Mouse (Mus musculus): ENCODE measurements around the gene Sct. TPM values are rescaled to one million over a fixed set of nuclear protein-coding genes. Genes with fewer than 3 reads are reported as not detected.

Sct gene
- total and polyA plus RNA-seq, 3 experiments = 0.49 TPM; not detected in 2

- Histone ChIP-seq H3K36me3 (replicated peaks in 1 of 2; ENCODE audit: control insufficient read depth in 1 of 2, insufficient read depth in 1 of 2, low read length in 1 of 2) (peaks cover 6 to 11% of the 10 kb centered on the region in 2 experiments), H3K27ac (ENCODE audit: insufficient read depth, low read depth) (no peak overlapping the region), H3K4me2 (ENCODE audit: insufficient read depth, low read depth, poor library complexity, severe bottlenecking) (no peak overlapping the region), H3K4me3 (replicated peaks in 1 of 3; ENCODE audit: low read depth in 2 of 3, low read length in 2 of 3, poor library complexity in 1 of 3) (no peak overlapping the region), H3K4me1 (ENCODE audit: control insufficient read depth in 1 of 2, insufficient read depth in 2 of 2) (peaks cover 3 to 5% of the 10 kb centered on the region in 2 experiments; a peak in 2 of 4 replicates), H3K9me3 (replicated peaks; ENCODE audit: low read length) (no peaks in the 10 kb centered on the region), H3K27me3 (replicated peaks) (no peaks in the 10 kb centered on the region), H3K79me2 (replicated peaks; ENCODE audit: control insufficient read depth, extremely low read depth, insufficient read depth, poor library complexity, severe bottlenecking) (no peaks in the 10 kb centered on the region), H3K9ac (ENCODE audit: insufficient read depth, low read depth) (no peak overlapping the region)
- no peak for DNase-seq (ENCODE audit: extremely low read depth)
- dilution Hi-C loops (cut with MboI; ENCODE audit: extremely low pct_ligation_motif_present, extremely low pct_unique_long_range_greater_than_20kb, low sequenced_read_pairs) (no loop called here), in situ Hi-C loops (cut with MboI; ENCODE audit: low pct_ligation_motif_present, low pct_unique_long_range_greater_than_20kb, low sequenced_read_pairs) (no loop called here)
- TF ChIP-seq CHD1 (IDR thresholded peaks at IDR 0.05; ENCODE audit: low read depth, low read length) (no peak), JUN (IDR thresholded peaks at IDR 0.05; ENCODE audit: insufficient read depth, low read depth, low read length) (no peak)
Measured at GRCm38 (mm10) chr7:141292583-141293388, 13.9 kb upstream of the Sct start.

- Histone ChIP-seq H3K27ac (ENCODE audit: insufficient read depth, low read depth) (no peak within 1 kb of the TSS), H3K9ac (ENCODE audit: insufficient read depth, low read depth) (no peak within 1 kb of the TSS), H3K4me3 (replicated peaks in 1 of 3; ENCODE audit: low read depth in 2 of 3, low read length in 2 of 3, poor library complexity in 1 of 3) (no peak within 1 kb of the TSS), H3K4me1 (ENCODE audit: control insufficient read depth in 1 of 2, insufficient read depth in 2 of 2) (peaks cover 3 to 5% of the 10 kb centered on the region in 2 experiments; a peak in 2 of 4 replicates), H3K79me2 (replicated peaks; ENCODE audit: control insufficient read depth, extremely low read depth, insufficient read depth, poor library complexity, severe bottlenecking) (no peaks in the 10 kb centered on the region), H3K4me2 (ENCODE audit: insufficient read depth, low read depth, poor library complexity, severe bottlenecking) (no peak within 1 kb of the TSS), H3K27me3 (replicated peaks) (no peaks in the 10 kb centered on the region), H3K36me3 (replicated peaks in 1 of 2; ENCODE audit: control insufficient read depth in 1 of 2, insufficient read depth in 1 of 2, low read length in 1 of 2) (peaks cover 3% of the 10 kb centered on the region in 2 experiments), H3K9me3 (replicated peaks; ENCODE audit: low read length) (no peaks in the 10 kb centered on the region)
- dilution Hi-C loops (cut with MboI; ENCODE audit: extremely low pct_ligation_motif_present, extremely low pct_unique_long_range_greater_than_20kb, low sequenced_read_pairs) = no loop called here
- in situ Hi-C loops (cut with MboI; ENCODE audit: low pct_ligation_motif_present, low pct_unique_long_range_greater_than_20kb, low sequenced_read_pairs) = no loop called here
- TF ChIP-seq TCF12 (IDR thresholded peaks at IDR 0.05; ENCODE audit: low read depth, low read length) (no peak), BHLHE40 (IDR thresholded peaks at IDR 0.05; ENCODE audit: low read depth, low read length) (no peak), JUN (IDR thresholded peaks at IDR 0.05; ENCODE audit: insufficient read depth, low read depth, low read length) (no peak), GABPA (IDR thresholded peaks at IDR 0.05; ENCODE audit: insufficient replicate concordance, low read depth, low read length) (no peak), NRF1 (IDR thresholded peaks at IDR 0.05; ENCODE audit: low read depth, low read length) (no peak), MYC (IDR thresholded peaks at IDR 0.05; ENCODE audit: low read depth, low read length) (no peak), SMC3 (IDR thresholded peaks at IDR 0.05; ENCODE audit: low read depth, low read length) (no peak), MEF2A (IDR thresholded peaks at IDR 0.05; ENCODE audit: borderline replicate concordance, low read depth, low read length) (no peak), POLR2AphosphoS2 (IDR thresholded peaks at IDR 0.05; ENCODE audit: low read depth, low read length) (no peak), USF2 (conservative IDR thresholded peaks at IDR 0.05; ENCODE audit: low read depth, low read length) (no peak), ZKSCAN1 (IDR thresholded peaks at IDR 0.05; ENCODE audit: borderline replicate concordance, low read depth, low read length) (no peak), TBP (conservative IDR thresholded peaks at IDR 0.05; ENCODE audit: low read depth, low read length) (no peak), POLR2A (IDR thresholded peaks at IDR 0.05; ENCODE audit: low read depth, low read length) (no peak), KAT2A (IDR thresholded peaks at IDR 0.05; ENCODE audit: insufficient replicate concordance, low read length) (no peak), ZMIZ1 (IDR thresholded peaks at IDR 0.05; ENCODE audit: low read depth, low read length) (no peak), RAD21 (IDR thresholded peaks at IDR 0.05; ENCODE audit: low read depth, low read length) (no peak), CHD2 (IDR thresholded peaks at IDR 0.05; ENCODE audit: low read length) (no peak), EP300 (IDR thresholded peaks at IDR 0.05; ENCODE audit: low read length) (no peak), CHD1 (IDR thresholded peaks at IDR 0.05; ENCODE audit: low read depth, low read length) (no peak), MAX (IDR thresholded peaks at IDR 0.05; ENCODE audit: low read length) (no peak)
- no peak for DNase-seq (ENCODE audit: extremely low read depth)
Measured at GRCm38 (mm10) chr7:141291921-141292582, 13.1 kb upstream of the Sct start, which contains the start of gene Drd4. TSS of gene Drd4 (plus strand) at chr7:141292006.
